Mouse (Mus musculus): ENCODE results near the gene Arhgap6.
A peak's percentile ranks its signal among the peaks of the same experiment; 100 is the strongest.

Arhgap6 gene

DNA sequence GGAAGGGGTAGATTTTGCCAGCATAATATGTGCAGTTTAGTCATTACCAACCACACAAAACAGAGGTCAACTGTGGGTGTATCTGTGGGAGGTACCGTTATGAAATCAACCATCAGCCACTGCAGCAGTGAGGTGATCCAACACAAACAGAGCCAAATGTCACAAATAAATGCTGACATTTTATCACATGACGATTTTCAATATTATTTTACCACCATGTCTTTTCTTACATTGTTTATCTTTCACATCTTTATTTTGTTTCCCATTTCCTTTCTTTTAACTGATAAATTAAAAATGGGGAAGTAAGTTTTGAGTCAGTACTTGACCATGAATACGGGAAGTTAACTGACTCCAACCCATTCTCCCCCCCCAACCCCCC, 328.9 kb downstream of the Arhgap6 start:
- DNase-seq = no peak

DNA sequence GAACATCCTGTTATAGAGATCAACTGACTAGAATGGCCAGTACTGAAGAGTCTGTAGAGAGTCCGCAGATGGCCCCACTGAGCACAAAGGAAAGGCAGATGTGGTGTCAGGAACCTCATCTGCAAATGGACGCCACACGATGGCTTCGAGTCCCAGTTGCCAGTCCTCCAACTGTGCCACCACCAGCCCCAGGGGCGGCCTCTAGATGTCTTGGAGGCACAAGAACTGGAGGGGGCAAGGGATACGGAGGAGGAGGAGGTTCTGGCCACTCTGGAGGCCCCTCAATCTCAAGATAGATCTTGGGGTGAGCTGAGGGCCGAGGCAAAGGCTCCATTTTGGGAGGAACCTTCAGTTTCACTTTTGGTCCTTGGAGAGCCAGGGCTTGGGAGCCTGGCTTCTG, 344.9 kb downstream of the Arhgap6 start:
- no peak for DNase-seq

DNA sequence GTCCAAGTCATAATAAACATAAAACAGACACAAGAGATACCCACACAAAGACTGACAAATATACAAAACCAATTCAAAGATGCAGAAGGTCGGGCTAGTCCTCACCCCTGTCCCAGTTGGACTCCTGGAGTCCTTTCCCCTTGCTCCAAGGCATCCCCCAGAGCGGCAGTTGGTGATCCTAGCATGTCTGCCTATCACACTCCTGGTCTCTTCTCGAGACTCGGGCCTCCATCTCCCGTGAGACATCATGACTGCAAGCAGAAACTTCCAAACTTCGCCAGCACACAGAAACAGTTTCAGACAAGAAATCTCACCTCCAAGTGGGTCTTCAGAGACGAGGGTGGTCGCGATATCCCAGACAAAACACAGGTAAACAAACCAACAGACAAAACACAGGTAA, 345.6 kb downstream of the Arhgap6 start:
- no peak for DNase-seq

DNA sequence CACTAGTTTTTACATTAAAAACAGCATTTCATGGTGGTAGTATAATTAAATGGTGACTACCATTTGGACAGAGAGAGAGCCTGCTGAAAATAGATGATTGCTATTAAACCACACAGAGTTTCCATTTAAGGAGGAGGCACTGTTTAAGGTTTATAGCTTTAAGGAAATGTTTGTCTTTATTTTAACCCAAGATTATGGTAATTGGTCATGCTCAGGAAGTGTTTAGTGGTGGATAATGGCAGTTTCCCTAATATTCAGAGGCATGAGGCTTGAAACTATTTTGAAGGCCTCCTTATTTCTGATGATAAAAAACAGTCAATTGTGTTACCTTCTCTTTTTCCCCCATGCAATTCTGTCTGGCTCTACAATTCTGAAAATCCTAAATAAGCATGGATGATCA, 358.9 kb downstream of the Arhgap6 start:
- no peak for DNase-seq

DNA sequence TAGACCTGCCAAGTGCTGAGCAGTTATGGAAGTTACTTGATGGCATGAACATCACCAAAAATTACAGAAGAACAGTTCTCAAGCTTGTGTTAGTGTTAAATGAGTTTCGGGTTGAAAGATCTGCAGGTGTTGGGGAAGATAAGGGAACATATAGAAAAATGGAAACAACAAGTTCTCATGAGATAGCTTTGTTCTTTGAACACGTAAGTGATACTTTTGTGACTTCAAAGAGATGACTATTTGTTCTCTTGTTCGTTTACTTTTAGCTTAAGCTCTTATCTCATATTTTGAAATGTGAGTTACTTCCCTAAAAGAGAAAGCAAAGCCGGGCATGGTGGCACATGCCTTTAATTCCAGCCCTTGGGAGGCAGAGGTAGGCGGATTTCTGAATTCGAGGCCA, 363.5 kb downstream of the Arhgap6 start:
- DNase-seq = no peak

DNA sequence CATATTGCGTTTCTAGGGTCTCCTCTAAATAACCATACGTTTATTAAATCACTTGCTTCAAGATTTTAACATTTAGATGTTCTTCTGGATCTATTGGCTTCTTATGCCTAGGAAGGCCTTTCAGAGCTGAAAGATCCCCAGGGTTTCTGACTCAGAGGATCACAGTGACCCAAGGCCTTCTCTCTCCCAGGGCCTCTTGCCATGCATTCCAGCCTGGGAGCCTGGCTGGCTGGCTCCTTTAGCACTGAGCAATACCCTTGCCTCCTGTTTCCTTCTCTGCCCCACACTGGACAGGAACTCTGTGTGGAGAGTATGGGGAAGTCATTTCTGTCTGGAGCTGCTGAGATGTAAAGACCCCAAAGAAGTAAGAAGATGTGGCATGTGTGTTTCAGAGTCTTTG, 376.1 kb downstream of the Arhgap6 start:
- no peak for DNase-seq

DNA sequence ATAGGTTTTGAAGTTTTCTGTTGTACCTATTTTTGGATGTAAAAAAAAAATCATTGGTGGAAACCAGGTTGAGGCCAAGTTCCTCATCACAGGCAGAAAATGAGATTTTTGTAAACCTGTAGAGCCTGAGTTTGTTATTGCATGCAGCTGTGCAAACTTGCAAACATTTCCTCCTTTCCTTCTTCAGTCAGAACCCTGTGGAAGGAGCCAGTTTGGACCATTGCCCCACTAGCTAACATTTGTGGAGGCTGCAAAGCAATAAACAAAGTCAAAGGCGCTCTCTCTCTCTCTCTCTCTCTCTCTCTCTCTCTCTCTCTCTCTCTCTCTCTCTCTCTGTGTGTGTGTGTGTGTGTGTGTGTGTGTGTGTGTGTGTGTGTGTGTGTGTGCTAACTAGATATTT, 378.9 kb downstream of the Arhgap6 start:
- DNase-seq = no peak

DNA sequence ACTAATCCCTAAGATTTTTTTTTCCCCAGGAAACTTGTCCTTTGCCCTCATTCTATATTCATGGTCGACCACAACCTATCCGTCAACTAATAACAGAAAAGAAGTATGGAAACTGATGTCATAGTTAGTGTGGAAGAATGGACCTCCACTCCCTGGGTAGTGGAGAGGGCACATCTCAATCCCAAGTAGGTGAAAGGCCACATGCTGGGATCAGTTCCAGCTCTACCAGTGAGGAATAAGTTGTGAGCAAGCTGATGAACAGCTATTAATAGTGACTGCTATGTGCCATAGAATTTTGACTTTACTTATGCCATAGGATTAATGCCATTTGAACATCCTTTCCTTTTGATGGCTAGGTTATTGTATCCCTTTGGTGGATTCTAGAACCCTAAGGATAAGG, 383.7 kb downstream of the Arhgap6 start:
- no peak for DNase-seq

DNA sequence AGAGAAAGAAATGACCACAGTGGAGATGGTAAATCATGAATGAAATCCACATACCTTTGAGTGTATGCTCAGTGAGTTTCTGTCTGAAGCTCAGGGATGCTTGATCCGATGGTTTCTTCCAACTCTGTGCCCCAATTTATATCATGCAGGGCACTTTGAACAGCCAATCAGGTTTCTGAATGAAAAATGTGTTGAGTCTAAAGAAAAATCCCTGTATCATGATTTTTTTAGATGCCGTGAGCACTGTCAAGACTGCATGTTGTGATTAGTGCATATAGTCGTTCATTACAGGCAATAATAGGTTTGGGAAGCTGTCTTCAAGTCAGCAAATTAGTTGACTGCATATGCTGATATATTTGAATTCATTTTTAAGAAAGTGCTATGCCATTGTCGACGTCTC, 392.2 kb downstream of the Arhgap6 start, which contains the start of gene Amelx:
Amelx (minus strand) TSS at position 101 of the 400 bp plus-strand sequence.
- DNase-seq = no peak

DNA sequence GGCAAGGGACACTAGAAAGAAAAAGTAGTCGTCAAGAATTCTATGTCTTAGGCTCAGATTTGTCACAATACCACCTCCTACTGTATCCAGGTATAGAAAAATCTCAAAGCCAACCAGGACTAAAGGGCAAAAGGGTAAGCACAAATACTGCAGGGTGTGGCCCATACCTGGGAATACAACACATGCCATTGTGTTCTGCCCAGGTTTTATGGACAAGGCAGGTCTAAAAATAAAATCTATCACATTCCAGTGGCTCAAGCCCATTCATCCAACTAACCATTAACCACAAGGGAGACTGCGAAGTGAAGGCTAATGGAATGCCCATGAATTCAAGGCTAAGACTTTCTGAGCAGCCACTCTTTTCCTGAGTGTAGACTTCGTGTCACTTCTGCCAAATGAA, 415.1 kb downstream of the Arhgap6 start:
- DNase-seq = no peak

DNA sequence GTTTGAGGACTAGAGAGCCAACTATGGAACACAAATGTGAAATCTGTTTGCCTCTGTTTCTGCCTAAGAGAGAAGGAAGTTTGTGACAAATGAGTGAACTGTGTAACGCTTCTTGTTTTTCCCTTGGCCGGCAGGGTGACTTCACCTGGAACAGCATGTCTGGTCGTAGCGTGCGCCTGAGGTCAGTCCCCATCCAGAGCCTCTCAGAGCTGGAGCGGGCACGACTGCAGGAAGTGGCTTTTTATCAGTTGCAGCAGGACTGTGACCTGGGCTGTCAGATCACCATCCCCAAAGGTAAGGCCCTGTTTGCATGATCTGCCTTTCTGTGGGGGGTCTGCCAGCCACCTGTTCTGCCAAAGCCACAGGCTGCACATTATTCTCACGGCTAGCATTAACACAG, 425.2 kb downstream of the Arhgap6 start:
- DNase-seq = no peak

DNA sequence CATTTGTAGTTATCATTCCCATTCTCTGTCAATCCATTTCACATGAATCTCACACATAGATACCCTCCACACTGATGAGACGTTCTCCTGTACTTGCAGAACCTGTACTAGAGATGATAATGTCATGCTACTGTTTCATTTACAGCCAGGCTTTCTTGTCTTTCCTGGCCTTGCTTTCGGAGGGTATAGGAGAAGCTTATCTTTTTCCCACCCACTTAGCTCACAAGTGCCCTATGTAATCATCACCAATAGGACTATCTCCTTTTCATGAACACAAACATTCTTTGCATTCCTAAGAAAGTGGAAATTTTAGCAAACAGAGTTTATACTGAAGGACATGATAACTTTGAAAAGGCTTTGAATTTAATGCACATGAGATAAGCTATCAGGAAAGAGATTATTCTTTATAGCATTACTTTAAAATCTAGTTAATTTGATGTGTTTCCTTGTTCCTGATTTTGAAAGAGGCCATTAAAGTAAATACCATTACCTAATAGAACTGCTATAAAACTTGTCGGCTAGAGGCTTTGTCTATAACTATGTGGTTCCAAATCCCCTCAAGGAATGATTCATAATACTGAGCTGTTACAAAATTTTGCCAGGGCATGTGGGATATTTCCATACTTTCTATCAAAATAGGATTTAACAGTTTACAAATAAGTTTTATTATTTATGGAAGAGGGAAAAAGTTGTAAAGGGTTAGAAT, 427.6 kb downstream of the Arhgap6 start:
- no peak for DNase-seq

DNA sequence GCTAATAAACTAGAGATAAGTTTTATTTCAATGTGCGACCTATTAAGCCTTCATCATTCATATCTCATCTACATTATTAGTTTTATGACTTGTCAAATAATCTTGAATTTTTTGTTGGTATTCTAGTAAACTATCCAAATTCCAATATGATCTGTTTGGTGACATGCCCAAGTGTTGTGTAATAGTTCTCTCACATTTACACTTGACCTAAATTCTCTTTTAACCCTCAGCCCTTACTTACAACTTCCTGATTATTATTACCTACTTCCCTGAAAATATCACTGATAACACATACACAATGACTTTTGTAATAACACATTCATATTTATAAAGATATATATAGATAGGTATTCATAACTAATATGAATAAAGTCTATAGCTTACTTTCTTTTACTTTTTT, 461.0 kb downstream of the Arhgap6 start:
- DNase-seq = no peak

DNA sequence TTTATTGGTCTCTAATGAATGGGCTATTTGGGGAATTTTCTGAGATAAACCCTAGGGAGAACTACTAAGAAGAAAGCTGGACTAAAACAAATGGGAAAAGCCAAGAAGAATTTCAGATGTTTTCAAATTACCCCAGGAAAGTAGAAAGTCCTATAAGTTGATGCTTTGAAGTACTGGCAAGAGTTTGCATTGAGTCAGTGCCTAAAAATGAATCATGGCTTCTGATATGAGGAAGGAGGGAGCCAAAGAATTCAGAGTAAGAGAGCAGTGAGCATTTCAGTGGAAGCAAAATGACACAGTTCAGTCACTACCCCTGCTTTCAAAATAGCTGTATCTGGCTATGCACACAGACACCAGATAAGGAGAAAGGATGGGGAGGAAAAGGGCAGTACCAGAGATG, 461.8 kb downstream of the Arhgap6 start:
- DNase-seq = no peak

DNA sequence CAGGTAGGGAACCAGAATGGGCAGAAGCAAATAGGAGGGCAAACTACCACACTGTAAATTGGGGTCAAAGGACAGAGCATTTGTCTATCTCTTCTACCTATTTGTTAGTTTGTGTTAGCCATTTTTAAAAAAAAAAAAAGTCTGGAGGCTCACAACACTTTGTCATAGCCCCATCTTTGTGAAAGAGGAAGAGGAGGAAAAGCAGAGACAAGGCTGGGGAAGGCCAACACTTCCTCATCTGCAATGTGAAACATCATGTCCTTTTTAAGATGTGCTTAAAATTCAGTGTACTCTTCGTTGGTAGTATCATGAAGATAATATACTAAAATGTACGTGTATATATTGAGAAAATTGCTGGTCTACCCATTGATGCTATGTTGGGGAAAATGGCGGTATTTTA, 466.1 kb downstream of the Arhgap6 start:
- DNase-seq = no peak

DNA sequence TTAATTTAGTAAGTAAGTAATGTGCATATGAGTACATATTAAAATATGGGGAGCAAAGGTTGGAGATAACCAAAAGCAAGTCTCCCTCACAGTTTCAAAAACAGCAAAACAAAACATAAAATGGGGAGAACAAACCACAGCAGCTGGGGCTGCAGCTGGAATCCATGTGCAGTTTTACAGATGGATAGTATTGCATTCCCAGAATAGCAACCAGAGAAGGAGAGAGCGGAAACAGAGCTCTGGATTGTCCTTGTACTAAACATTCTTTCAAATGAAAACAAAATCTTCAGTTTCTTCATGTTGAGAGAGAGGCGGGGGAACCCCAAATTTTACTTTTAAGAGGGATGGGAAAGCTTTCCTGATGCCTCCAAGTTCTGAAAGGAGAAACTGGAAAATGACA, 467.3 kb downstream of the Arhgap6 start:
- no peak for DNase-seq

DNA sequence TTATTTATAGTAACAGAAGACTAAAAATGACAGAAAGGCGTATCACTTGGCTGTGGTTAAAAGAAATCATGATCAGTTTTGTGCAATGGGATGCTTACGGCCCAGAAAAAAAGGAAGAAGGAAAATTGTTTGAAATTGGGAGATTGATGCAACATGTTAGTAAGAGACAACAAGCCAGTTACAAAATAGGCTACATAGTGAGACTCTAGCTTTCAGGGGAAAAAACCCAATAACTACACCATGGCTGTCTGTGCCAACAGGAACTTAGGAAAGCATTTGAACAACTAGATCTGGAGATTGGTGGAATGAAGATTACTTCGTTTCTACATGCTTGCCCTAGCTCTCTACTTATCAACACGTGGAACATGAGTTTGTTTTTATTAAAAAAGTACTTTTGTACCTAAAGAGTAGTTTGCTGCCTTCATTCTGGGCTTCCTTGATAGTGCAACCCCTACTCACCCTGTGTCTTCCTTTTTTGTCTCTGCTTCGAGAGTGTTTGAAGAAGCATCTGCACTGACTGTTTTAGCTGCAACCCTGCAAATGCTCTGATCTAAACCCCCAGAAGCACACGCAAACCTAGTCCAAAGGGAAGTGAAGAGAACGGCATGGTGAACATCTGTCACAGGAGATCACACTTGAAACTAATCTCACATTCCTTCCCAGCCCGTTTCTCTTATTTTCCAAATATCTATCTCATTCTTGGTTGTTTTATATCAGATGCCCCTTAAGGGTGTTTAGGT, 468.7 kb downstream of the Arhgap6 start:
- DNase-seq = no peak

DNA sequence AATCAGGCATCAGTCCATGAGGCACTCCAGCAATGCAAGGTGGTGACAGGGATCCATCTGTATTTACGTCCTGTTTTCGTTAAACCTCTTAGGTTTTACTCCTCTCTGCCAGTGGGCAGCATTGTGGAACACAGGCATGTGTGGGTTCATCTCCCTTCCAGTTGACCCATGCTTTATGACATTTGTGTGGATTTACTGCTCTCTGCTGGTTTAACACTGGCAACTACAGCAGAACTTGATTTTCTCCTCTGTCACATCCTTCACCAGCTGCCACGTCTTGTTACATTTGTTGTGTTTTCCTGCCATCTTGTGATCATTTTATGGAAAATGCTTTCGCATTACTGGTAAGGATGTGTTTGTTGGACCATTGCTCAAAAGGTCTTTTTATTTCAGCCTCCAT, 504.7 kb downstream of the Arhgap6 start:
- no peak for DNase-seq

DNA sequence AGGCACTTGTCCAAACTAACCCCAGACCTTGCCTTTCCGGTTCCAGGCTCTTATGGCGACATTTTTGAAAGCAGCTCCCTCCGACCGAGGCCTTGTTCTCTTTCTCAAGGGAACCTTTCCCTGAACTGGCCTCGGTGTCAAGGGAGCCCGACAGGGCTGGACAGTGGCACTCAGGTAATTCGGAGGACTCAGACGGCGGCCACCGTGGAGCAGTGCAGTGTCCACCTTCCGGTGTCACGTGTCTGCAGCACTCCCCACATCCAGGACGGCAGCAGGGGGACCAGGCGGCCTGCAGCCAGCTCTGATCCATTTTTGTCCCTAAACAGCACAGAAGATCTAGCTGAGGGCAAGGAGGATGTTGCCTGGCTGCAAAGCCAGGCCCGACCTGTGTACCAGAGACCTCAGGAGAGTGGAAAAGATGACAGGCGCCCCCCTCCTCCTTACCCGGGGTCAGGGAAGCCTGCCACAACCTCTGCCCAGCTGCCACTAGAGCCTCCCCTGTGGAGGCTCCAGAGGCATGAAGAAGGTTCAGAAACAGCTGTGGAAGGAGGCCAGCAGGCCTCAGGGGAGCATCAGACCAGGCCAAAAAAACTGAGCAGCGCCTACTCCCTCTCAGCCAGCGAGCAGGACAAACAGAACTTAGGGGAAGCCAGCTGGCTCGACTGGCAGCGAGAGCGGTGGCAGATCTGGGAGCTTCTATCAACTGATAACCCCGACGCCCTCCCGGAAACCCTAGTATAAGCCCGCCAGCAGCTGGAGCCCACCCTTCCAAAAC, 507.6 kb downstream of the Arhgap6 start:
- no peak for DNase-seq

DNA sequence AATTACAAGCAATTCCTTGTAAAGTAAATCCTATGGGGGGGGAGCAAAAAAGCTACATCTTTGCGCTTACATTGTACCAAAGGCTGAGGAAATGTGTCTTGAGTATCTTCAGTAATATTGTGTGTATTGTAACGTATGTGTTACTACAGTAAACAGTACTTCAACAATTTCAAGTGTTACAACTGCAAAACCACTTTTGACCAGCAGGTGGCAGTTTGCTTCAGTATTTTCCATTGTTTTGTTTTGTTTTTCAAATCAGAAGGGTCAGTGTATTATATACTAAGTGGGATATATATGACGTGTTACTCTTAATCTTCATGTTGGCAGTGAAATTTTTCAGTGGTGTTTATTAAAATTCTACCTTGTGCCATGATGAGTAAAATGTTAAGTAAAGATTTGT, 509.0 kb downstream of the Arhgap6 start:
- DNase-seq = peak in 1 of 2 experiments; percentile 38

DNA sequence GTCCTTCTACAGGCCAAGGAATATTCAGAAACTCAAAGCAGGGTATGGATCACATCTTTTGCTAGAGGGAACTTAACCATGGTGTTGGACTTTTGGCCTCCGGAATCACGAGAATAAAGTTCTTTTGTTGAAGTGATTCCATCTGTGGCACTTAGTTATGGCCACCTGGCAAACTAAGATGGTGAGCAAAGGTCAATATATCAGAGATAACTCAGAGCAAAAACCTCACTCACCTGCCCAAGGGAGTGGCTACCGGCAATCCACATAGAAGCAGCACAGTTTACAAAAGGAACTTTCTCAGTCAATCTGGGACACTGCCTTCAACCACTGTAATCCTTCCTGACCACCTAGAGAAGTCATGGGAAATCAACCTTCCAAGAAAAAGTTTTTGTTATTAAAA, 513.7 kb downstream of the Arhgap6 start:
- no peak for DNase-seq

DNA sequence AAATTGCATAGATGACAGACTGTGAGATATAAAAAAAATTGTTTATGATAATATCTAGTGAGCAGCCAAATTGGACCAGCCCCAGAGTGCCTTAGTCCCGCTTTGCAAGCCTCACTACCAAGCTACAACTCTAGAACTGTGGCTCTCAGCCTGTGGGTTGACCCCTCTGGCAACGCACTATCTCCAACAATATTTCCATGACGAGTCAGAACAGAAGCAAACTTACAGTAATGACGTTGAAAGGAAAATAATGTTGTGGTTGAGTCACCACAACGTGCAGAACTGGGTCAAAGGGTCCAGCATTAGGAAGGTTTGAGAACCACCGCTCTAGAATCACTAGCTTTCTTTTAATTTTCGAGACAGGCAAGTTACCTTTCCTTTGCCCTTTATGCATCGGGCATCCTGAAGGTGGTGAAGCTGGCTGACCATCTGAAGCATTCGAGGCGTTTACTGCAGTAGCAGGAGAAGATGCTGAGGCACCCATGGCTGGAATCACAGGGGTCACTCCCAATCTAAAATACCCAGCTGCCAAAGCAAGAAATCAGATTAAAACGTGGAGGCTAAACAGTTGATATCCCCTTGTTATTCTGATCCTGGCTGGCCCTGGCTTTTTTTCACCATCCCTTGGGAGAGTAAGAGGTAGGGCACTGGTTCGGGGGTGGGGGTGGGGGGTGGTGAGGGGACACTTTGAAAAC, 524.3 kb downstream of the Arhgap6 start:
- no peak for DNase-seq

DNA sequence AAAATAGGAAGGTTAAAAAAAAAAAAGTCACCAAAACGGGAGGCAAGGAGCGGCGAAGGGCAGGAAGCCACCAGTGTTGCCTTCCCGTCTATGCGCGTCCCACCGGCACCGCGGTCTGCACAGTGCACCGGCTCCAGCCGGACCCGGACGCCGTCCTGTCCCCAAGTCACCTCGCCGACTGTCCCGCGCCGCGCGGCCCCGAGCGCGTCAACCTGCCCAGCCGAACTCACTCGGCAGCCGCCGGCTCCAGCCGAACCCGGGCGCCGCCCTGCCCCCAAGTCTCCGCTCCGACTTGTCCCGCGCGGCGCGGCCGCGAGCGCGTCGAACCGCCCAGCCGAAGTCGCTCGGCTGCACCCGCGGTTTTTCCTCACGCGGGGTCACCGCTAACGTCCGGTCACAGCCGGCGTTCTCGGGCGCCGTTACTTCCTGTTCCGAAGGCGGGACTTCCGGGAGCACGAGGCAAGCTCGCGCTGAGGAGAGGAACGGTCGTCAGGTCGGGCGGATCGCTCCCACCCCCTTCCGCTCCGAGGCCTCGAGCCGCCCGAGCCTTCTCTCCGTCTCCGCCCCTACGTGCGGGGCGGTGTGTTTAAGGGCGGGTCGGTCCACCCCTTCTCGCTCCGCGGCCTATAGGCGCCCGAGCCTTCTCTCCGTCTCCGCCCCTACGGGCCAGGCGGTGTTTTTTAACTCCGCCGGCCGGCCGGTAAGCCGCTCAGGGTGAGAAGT, 525.2 kb downstream of the Arhgap6 start, which contains the start of gene Hccs:
Hccs (minus strand) TSS at position 428 of the 723 bp plus-strand sequence.
- DNase-seq = peak; percentile 71 to 82
